Mouse (Mus musculus): ENCODE data around the gene Lrrk1.

- TF ChIP-seq CTCF (IDR thresholded peaks at IDR 0.05; ENCODE audit: extremely low read depth, insufficient read length, insufficient replicate concordance, low read depth, low read length) (no peak), POLR2A (IDR thresholded peaks at IDR 0.05; ENCODE audit: low read depth, low read length) (no peak)
Observed at GRCm38 (mm10) chr7:66404802-66405201, 16.7 kb upstream of the Lrrk1 start.

All from small intestine, adult 2 months (tissue).